Mouse (Mus musculus) cerebellum, adult 2 months (tissue): ENCODE data around the gene Traf4.

Experiments
- CTCF ChIP-seq: fragments of 200-500 bp; IDR thresholded peaks from 2 replicates; pipeline ENCODE4 v1.5.1; 2011; ENCODE audit warnings: low read depth, mild to moderate bottlenecking, control low read depth, low read length, moderate library complexity, borderline replicate concordance; ENCODE audit not compliant: insufficient read depth
- POLR2A ChIP-seq: fragments of 200-500 bp; IDR thresholded peaks from 2 replicates; pipeline ENCODE4 v1.6.1; 2011; ENCODE audit warnings: low read length, control low read depth, borderline replicate concordance; ENCODE audit not compliant: insufficient read depth

DNA sequence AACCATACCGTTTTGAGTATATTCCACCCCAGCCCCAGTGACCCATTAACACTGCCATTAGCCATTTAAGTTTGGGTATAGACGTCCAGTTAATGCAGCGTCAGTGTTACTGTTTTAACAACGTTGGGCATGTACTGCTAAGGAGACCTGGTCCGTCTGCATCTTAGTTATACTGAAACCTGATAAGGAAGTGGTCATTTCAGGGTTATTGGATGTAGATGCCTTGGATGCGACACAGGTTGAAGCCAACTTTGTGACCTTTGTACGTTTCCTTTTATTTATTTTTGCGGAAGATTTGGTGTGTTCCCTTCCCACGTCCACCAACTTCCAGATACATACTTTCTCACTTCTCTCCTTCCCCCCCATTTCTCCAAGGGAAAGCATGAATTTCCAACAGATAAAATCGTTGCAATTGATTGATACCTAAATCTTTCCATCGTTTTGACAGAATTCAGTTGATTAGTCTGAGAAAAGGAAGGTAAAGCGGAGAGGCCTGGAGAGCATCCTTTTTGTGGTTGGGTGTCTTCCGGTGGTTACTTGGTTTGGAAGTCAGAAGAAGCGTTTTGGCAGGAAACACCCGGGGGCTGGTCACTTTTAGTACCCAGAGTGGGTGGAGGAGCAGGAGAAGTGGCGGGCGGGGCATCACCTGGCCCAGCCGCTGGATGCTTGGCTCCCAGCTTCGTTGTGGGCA lies 50.6 kb downstream of the Traf4 start:
- no peak for TF ChIP-seq POLR2A
- no peak for TF ChIP-seq CTCF
